Mouse (Mus musculus) hindbrain, embryonic 12.5 days (tissue): ENCODE data around the gene Col8a2. TPM values are rescaled to one million over a fixed set of nuclear protein-coding genes. Genes with fewer than 3 reads are reported as not detected.

Experiments
- ATAC-seq: fragments of 200-750 bp; cut with Nextera tagmentation; 2 replicates; pipeline ENCODE4 v1.8.0; 2017; ENCODE audit warnings: moderate TSS enrichment; ENCODE audit not compliant: low FRiP score
- H3K27ac ChIP-seq: fragments of 300-500 bp; sonication (generic); 2 replicates; pipeline ENCODE4 v1.5.1; 2016; ENCODE audit warnings: mild to moderate bottlenecking
- H3K27me3 ChIP-seq: fragments of 300-500 bp; sonication (generic); 2 replicates; pipeline ENCODE4 v1.6.1; 2016; ENCODE audit warnings: mild to moderate bottlenecking
- H3K36me3 ChIP-seq: fragments of 300-500 bp; sonication (generic); 2 replicates; pipeline ENCODE4 v1.6.1; 2016; ENCODE audit warnings: mild to moderate bottlenecking
- H3K4me1 ChIP-seq: fragments of 300-500 bp; sonication (generic); 2 replicates; pipeline ENCODE4 v1.6.1; 2016
- H3K4me2 ChIP-seq: fragments of 300-500 bp; sonication (generic); replicated peaks from 2 replicates; pipeline ENCODE4 v1.6.1; 2016; ENCODE audit warnings: mild to moderate bottlenecking
- H3K4me3 ChIP-seq: fragments of 300-500 bp; sonication (generic); 2 replicates; pipeline ENCODE4 v1.5.1; 2016; ENCODE audit warnings: mild to moderate bottlenecking
- H3K9ac ChIP-seq: fragments of 300-500 bp; sonication (generic); 2 replicates; pipeline ENCODE4 v1.6.1; 2016; ENCODE audit warnings: mild to moderate bottlenecking, moderate library complexity
- H3K9me3 ChIP-seq: fragments of 300-500 bp; sonication (generic); replicated peaks from 2 replicates; pipeline ENCODE4 v1.6.1; 2016; ENCODE audit warnings: mild to moderate bottlenecking
- WGBS: fragments of 180-500 bp; shearing (Covaris S2); methylation state at CpG from one replicate; pipeline ENCODE4 v1.1.7; 2016; 5-methylcytosine and 5-hydroxymethylcytosine counted together
- polyA plus RNA-seq: library from polyadenylated mRNA; unstranded; fragments of >200 nt; fragmentation: Nextera tagmentation; extraction: Ambion mirVana; gene quantifications from 2 replicates; pipeline ENCODE4 v1.2.1, GENCODE M21; 2016

Col8a2 gene
- polyA plus RNA-seq, 1 experiment from 2014 or later: 50.1 TPM

DNA sequence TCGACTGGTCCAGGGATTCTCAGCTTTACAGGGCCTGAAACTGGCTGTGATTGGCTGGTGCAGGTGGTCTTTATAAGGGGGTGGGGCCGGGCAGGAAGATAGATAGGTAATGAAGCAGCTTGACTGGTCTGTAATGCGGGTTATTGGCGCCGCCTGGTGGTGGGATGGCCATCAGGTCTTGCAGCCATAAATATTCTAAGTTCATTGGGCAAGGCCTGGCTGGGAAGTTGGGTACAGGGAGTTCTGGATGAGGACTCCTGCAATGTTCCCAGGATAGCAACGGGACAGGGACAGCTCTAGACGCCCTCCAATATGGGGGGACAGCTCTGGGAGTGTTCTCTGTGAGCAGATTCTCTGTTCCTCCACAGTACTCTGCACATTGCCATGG, 23.3 kb downstream of the Col8a2 start:
- Histone ChIP-seq H3K9me3 (no peaks in the 10 kb centered on the region), H3K27me3 (0 out of 2 replicates have a peak, but pooled peaks cover 7% of the 10 kb centered on the region), H3K27ac (no peak overlapping the region), H3K4me1 (peaks cover 11% of the 10 kb centered on the region), H3K4me2 (peak overlapping the region; percentile 49), H3K9ac (peak overlapping the region; percentile 43; the same call in 1 of the 2 replicates), H3K4me3 (peak overlapping the region; percentile 22), H3K36me3 (peaks cover 8% of the 10 kb centered on the region; the same call in 1 of the 2 replicates)
- ATAC-seq: peak; percentile 91
- 2% methylated on average over 7 of the region's 7 CpGs for WGBS

DNA sequence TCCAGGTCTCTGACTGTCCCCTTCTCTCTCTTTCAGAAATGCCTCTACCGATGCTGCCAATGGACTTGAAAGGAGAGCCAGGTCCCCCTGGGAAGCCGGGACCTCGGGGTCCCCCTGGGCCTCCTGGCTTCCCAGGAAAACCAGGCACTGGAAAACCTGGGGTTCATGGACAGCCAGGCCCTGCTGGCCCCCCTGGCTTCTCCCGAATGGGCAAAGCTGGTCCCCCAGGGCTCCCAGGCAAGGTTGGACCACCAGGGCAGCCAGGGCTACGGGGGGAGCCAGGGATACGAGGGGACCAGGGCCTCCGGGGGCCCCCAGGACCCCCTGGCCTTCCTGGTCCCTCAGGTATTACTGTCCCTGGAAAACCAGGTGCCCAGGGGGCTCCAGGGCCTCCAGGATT, 23.8 kb downstream of the Col8a2 start:
- Histone ChIP-seq H3K9me3 (no peaks in the 10 kb centered on the region), H3K27ac (no peak overlapping the region), H3K4me1 (peaks cover 11% of the 10 kb centered on the region), H3K27me3 (0 out of 2 replicates have a peak, but pooled peaks cover 7% of the 10 kb centered on the region), H3K4me2 (no peak overlapping the region), H3K4me3 (no peak overlapping the region), H3K9ac (no peak overlapping the region), H3K36me3 (peaks cover 10% of the 10 kb centered on the region; the same call in 1 of the 2 replicates)
- no peak for ATAC-seq
- 79% methylated on average over 7 of the region's 7 CpGs for whole genome bisulfite sequencing

DNA sequence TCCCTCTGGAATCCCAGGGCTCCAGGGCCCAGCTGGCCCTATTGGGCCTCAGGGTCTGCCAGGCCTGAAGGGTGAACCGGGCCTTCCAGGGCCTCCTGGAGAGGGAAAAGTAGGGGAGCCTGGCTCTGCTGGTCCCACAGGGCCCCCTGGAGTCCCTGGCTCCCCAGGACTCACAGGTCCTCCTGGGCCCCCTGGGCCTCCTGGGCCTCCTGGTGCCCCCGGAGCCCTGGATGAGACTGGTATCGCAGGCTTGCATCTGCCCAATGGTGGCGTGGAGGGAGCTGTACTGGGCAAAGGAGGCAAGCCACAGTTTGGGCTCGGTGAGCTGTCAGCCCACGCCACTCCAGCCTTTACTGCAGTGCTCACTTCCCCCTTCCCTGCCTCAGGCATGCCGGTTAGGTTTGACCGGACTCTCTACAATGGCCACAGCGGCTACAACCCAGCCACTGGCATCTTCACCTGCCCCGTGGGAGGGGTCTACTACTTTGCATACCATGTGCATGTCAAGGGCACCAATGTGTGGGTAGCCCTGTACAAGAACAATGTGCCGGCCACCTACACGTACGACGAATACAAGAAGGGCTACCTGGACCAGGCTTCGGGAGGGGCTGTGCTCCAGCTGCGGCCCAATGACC, 25.1 kb downstream of the Col8a2 start:
- WGBS: 87% methylated on average over 16 of the region's 16 CpGs
- no peak overlapping the region for H3K4me3 ChIP-seq
- H3K9ac ChIP-seq: no peak overlapping the region
- no peaks in the 10 kb centered on the region for H3K9me3 ChIP-seq
- peaks cover 11% of the 10 kb centered on the region for H3K4me1 ChIP-seq
- H3K27me3 ChIP-seq: 0 out of 2 replicates have a peak, but pooled peaks cover 7% of the 10 kb centered on the region
- H3K27ac ChIP-seq: no peak overlapping the region
- H3K4me2 ChIP-seq: no peak overlapping the region
- no peak for ATAC-seq
- peaks cover 24% of the 10 kb centered on the region for H3K36me3 ChIP-seq

DNA sequence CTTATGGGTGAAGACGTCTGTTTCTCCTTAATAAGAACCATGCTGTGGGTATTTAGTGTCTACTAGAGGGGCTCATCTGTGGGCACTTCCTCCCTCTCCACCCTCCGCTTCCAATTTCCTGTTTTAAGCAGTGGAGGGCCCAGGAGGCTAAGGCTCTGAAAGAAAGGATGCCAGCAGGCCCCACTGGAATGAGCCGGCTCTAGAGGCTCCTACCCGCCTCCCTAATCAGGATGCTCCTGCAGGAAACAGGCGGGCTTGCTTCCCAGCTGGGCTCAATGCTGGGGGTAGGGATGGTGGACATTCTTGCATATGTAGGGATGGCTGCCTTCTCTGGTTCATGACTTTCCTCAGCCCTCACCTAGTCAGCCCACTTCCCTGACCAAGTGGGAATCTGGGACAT, 26.6 kb downstream of the Col8a2 start:
- 39% methylated on average over 5 of the region's 5 CpGs for WGBS
- Histone ChIP-seq H3K36me3 (peaks cover 39% of the 10 kb centered on the region), H3K9ac (no peak overlapping the region), H3K4me1 (peaks cover 11% of the 10 kb centered on the region), H3K4me3 (no peak overlapping the region), H3K9me3 (no peaks in the 10 kb centered on the region), H3K27ac (peak overlapping the region; percentile 48; the same call in 1 of the 2 replicates), H3K27me3 (0 out of 2 replicates have a peak, but pooled peaks cover 5% of the 10 kb centered on the region), H3K4me2 (no peak overlapping the region)
- no peak for ATAC-seq

DNA sequence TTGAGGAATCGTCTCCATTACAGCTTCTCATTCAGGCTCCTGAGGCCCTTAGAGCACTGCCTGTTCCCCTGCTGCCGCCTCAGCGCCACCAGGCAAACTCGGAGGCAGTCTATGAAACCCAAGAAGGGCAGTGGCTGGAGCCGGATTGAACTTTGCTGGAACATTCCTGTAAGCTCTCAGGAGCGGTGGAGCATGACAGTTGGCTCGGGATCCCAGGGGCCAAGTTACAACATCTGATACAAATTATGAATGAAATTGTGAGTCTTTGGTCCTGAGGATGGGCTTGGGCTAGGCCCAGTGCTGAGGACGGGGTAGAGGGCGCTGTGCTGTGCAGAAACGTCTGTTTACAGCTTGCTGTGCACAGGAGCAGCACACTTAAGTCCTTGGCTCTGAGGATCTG, 27.8 kb downstream of the Col8a2 start:
- Histone ChIP-seq H3K4me2 (no peak overlapping the region), H3K27ac (peak overlapping the region; percentile 52), H3K9ac (peak overlapping the region; percentile 4; the same call in 1 of the 2 replicates), H3K9me3 (no peaks in the 10 kb centered on the region), H3K27me3 (no peaks in the 10 kb centered on the region), H3K4me1 (peaks cover 9% of the 10 kb centered on the region), H3K4me3 (no peak overlapping the region), H3K36me3 (peaks cover 48% of the 10 kb centered on the region)
- no peak for ATAC-seq
- 58% methylated on average over 10 of the region's 10 CpGs for WGBS

DNA sequence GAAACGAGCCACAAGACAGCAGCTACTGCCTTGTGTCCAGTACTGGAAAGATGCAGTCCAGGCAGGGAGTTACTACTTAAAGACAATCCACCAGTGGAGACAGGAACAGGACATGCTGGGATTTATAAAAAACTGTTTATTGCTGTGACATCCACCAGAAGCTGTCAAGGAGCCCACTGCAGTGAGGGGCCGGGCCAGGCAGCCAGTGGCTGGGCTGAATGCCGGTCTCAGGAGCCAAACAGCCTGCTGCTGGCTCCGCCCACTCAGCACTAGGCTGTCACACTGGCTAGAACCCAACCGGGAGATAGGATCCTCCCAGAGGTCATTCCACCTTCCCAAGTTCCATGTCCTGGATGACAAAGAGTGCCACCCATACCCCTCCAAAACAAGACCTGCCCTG, 29.3 kb downstream of the Col8a2 start:
- H3K4me2 ChIP-seq: no peak overlapping the region
- no peak overlapping the region for H3K4me3 ChIP-seq
- H3K36me3 ChIP-seq: peaks cover 48% of the 10 kb centered on the region
- H3K27me3 ChIP-seq: no peaks in the 10 kb centered on the region
- H3K9ac ChIP-seq: no peak overlapping the region
- no peak overlapping the region for H3K27ac ChIP-seq
- no peak for ATAC-seq
- H3K4me1 ChIP-seq: peaks cover 15% of the 10 kb centered on the region
- 43% methylated on average over 5 of the region's 5 CpGs for WGBS
- H3K9me3 ChIP-seq: no peaks in the 10 kb centered on the region

DNA sequence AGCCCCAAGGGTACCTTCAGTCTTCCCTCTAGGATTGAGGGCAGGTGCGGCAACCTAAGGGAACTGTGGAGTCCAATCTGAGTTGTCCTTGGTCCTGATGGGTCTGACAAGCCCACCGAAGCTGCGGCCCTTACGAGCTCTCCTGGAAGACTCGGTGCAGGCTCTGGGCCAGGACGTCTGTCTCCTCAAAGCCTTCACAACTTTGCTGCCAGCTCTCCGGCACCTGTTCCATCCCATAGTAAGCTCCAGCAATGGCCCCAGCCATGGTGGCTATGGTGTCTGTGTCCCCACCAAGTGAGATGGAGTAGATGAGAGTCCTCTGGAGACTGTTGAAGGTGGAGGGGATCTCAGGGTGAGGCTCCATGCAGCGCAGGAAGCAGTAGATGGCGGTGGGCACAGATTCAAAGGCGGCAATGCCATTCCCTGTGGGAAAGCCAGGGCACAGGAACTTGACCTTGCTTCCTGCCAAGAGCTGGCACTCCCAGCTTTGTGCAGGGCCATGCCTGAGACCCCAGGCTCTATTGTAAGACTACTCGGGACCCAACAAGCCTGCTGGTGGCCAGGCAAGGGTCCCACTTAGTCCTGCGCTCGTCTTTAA, 29.9 kb downstream of the Col8a2 start:
- Histone ChIP-seq H3K27me3 (no peaks in the 10 kb centered on the region), H3K9ac (no peak overlapping the region), H3K9me3 (no peaks in the 10 kb centered on the region), H3K36me3 (peaks cover 48% of the 10 kb centered on the region), H3K4me3 (no peak overlapping the region), H3K4me1 (peaks cover 16% of the 10 kb centered on the region), H3K4me2 (no peak overlapping the region), H3K27ac (no peak overlapping the region)
- ATAC-seq: no peak
- 93% methylated on average over 13 of the region's 13 CpGs for WGBS

DNA sequence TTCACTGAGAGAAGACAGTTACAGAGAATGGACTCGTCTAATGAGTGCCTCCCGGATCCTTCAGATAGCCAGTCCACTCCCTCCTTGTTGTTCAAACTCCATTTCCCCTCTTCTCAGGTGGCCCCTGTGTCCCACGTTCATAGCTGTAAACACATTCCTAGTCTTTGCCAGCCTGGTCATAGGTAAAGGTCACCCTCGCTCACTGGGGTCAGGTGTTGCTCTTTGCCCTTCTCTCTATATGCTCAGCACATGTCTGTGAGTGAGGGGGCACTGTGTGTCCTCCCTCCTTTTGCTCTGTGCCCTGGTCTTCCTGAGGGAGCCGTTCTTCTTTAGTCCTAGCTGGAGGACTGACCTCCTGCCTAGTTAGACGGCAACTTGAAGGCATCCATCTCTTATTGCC, 33.2 kb downstream of the Col8a2 start:
- Histone ChIP-seq H3K27ac (no peak overlapping the region), H3K9me3 (no peaks in the 10 kb centered on the region), H3K36me3 (peaks cover 41% of the 10 kb centered on the region), H3K27me3 (peaks cover 19% of the 10 kb centered on the region), H3K9ac (no peak overlapping the region), H3K4me2 (peak overlapping the region; percentile 91; the same call in 1 of the 2 replicates), H3K4me1 (peaks cover 10% of the 10 kb centered on the region), H3K4me3 (no peak overlapping the region)
- ATAC-seq: no peak
- 90% methylated on average over 6 of the region's 6 CpGs for WGBS

DNA sequence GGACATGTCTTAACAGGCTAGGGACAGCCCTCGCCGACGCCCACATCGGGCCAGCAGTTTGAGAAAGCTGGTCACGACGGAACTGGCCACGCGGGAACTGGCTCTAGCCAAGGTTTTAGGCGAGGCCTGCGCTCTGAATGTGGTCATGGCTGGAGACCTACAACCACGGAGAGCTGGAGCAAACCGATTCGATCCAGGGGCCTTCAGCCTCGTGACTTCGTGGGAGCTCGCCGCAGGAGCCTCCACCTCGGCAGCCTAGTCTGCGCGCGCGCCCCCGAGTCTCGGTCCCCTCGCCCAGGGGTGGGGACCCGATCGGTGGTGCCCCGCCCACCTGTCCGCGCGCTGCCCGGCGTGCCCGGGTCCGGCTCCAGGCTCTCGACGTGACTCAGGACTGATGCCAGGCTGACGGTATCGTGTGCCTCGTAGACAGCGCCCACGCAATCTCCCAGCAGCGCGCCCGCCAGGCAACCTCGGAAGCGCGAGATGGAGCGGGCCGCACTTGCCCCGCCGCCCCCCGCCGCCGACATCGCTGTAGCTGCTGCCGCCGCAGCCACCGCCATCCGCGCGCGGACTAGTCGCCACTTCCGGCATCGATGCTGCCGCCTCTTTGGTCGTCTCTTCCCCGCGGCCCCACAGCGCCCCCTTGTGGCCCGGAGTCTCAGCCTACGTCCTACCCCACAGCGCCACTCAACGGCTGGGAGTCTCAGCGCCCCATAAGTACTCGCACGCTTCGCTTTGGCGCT, 34.7 kb downstream of the Col8a2 start, which contains the start of gene Adprhl2:
Gene Adprhl2 (minus strand): TSS at position 593 of the 743 bp plus-strand sequence.
- WGBS: under 1% methylated on average over 76 of the region's 80 CpGs
- Histone ChIP-seq H3K9ac (peak within 1 kb of the TSS; percentile 82), H3K4me2 (peak within 1 kb of the TSS; percentile 91), H3K4me3 (peak within 1 kb of the TSS; percentile 82), H3K9me3 (no peaks in the 10 kb centered on the region), H3K27me3 (peaks cover 31% of the 10 kb centered on the region), H3K36me3 (peaks cover 29% of the 10 kb centered on the region), H3K27ac (peak within 1 kb of the TSS; percentile 80), H3K4me1 (peaks cover 16% of the 10 kb centered on the region)
- peak; percentile 82 for ATAC-seq

DNA sequence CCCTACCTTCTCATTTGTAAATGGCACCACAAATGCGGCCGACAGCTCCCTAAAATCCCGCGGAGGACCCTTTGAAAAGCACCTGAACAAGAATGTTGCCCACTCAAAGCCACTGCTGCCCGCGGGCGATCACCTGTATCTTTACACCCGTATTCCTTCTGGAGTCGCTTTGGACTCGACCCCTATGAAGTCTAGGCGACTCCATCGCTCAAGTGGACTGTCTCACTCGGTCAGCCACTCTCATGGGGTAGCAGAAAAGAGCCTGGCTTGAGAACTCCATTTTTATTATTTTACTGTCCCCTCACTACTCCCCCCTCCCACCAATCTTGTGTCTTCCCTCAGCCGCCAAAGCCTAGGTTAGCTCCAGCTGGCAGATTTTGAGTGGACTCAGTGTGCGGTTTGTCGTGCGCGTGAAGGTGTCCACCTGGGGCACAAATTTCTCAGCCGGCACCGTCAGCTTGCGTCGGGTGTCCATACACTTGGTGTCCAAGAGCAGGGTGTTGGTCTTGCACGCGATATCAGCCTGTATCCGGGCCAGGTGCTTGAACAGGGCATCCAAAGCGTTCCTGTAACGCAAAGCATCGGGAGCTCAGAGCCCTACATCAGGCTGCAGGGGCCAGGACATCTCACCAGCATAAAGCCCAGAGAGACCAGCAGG, 35.4 kb downstream of the Col8a2 start:
- peak; percentile 63 for ATAC-seq
- 56% methylated on average over 28 of the region's 28 CpGs for WGBS
- H3K9ac ChIP-seq: peak overlapping the region; percentile 45; the same call in 1 of the 2 replicates

DNA sequence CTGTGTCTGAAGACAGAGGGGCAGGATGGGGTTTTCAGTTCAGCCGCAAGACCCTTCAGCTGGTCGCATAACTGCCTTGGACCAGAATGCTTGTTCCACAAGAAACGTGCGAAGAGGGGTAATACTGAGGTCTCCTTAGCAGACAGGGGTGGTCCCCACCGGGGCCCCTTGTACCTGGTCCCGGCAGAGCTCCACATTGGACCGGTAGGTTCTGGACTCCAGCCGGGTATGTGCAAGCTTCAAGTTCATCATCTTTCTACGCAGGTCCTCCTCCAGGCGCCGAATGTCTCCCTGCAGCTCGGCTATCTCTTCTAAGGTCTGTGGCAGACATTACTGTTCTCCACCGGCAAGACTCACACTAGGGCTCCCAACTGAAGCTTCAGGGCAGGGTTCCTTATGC, 36.1 kb downstream of the Col8a2 start:
- Histone ChIP-seq H3K9ac (no peak overlapping the region), H3K4me3 (no peak overlapping the region), H3K27me3 (peaks cover 33% of the 10 kb centered on the region), H3K27ac (no peak overlapping the region), H3K36me3 (peaks cover 15% of the 10 kb centered on the region), H3K9me3 (no peaks in the 10 kb centered on the region), H3K4me2 (no peak overlapping the region), H3K4me1 (peaks cover 16% of the 10 kb centered on the region)
- 94% methylated on average over 13 of the region's 13 CpGs for WGBS
- ATAC-seq: no peak

More for the DNA sequence above, 35.4 kb downstream of the Col8a2 start:
- H3K36me3 ChIP-seq: peaks cover 22% of the 10 kb centered on the region
- H3K4me3 ChIP-seq: peak overlapping the region; percentile 82
- H3K27me3 ChIP-seq: peaks cover 33% of the 10 kb centered on the region
- H3K4me2 ChIP-seq: peak overlapping the region; percentile 91
- no peak overlapping the region for H3K27ac ChIP-seq
- no peaks in the 10 kb centered on the region for H3K9me3 ChIP-seq
- peaks cover 16% of the 10 kb centered on the region for H3K4me1 ChIP-seq

DNA sequence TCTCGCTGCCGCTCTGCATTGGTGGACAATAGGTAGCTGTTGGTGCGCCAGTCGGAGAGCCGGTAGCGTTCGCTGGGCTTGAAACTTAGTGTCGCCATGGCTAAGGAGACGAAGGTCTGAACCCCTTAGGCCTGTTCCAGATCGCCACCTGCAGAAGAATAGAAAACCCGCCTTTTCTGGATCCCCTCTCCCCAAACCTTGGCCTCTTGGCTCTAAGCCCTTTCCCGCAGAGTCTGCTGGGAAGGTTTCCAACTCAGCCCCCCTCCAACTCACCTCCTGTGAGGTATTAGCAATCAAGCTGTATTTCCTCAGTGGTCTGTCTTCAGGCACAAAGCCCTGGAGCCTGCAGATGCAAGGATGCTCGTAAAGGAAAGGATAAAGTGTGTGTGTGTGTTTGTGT, 38.3 kb downstream of the Col8a2 start:
- no peak overlapping the region for H3K9ac ChIP-seq
- 24% methylated on average over 13 of the region's 13 CpGs for WGBS
- H3K4me2 ChIP-seq: 0 out of 2 replicates have a peak overlapping the region, but pooled peaks have one; percentile 11
- H3K9me3 ChIP-seq: no peaks in the 10 kb centered on the region
- H3K27me3 ChIP-seq: peaks cover 33% of the 10 kb centered on the region
- no peak for ATAC-seq
- no peak overlapping the region for H3K4me3 ChIP-seq
- no peak overlapping the region for H3K27ac ChIP-seq
- no peaks in the 10 kb centered on the region for H3K36me3 ChIP-seq
- H3K4me1 ChIP-seq: peaks cover 16% of the 10 kb centered on the region
